Mouse (Mus musculus) thymus, adult 2 months (tissue): ENCODE measurements at regions not wholly inside any gene's neighbourhood (a gene's known extent, or its start where the extent isn't known, plus 50 kb on each side); places are given as distances from the start of the nearest gene placed in this dataset.

Experiments
- CTCF ChIP-seq: fragments of 200-500 bp; IDR thresholded peaks from 2 replicates; pipeline ENCODE4 v1.5.1; 2012; ENCODE audit warnings: mild to moderate bottlenecking, control low read depth, low read length, moderate library complexity, borderline replicate concordance; ENCODE audit not compliant: control insufficient read depth, poor library complexity, insufficient read depth; ENCODE audit errors: extremely low read depth
- POLR2A ChIP-seq: fragments of 200-500 bp; IDR thresholded peaks from 2 replicates; pipeline ENCODE4 v1.6.1; 2012; ENCODE audit warnings: mild to moderate bottlenecking, low read length, control low read depth, moderate library complexity; ENCODE audit not compliant: control insufficient read depth, poor library complexity, insufficient read depth; ENCODE audit errors: extremely low read depth

DNA sequence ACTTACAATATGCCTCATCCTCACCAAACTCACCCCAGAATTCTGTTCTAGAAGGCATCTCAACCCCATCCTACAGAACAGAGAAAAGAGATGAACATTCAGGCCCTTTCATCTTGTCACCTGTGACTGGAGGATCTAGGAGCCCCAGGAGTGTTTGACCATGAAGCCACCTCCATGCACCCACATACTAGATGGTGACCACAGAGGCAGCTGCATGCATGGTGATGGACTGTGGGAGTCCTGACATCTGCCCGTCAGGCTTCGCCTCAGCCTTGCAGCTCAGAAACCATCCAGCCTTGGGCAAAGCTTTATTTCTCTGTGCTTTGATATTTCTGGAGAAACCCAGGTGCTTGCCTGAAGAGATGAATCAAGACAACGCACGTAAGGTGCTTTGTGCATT lies 74.8 kb upstream of the Il12b start:
- TF ChIP-seq CTCF (no peak), POLR2A (no peak)
